Mouse (Mus musculus) heart, adult 2 months (tissue): Measurements from ENCODE around the gene Sdr39u1.

Experiments
- CTCF ChIP-seq: fragments of 200-600 bp; IDR thresholded peaks from 2 replicates; pipeline ENCODE4 v1.8.1; 2022; ENCODE audit warnings: antibody characterized with exemption, mild to moderate bottlenecking, moderate library complexity
- EP300 ChIP-seq: fragments of 200-500 bp; IDR thresholded peaks from 2 replicates; pipeline ENCODE4 v1.6.1; 2011; ENCODE audit warnings: low read depth, low read length, control low read depth; ENCODE audit not compliant: insufficient read depth
- POLR2A ChIP-seq: fragments of 200-500 bp; IDR thresholded peaks from 2 replicates; pipeline ENCODE4 v1.6.1; 2011; ENCODE audit warnings: mild to moderate bottlenecking, low read depth, low read length, control low read depth; ENCODE audit not compliant: insufficient read depth

GRCm38 (mm10) chr14:55882171-55882641, 17.9 kb downstream of the Sdr39u1 start:
- TF ChIP-seq CTCF (no peak), POLR2A (no peak), EP300 (no peak)
